Mouse (Mus musculus) neural tube, embryonic 11.5 days (tissue): Measurements from ENCODE around the gene Slc35g3. TPM values are rescaled to one million over a fixed set of nuclear protein-coding genes. Genes with fewer than 3 reads are reported as not detected.
"Not testable (repeated sequence)": the region's sequence is repeated elsewhere in the genome, so short reads cannot be mapped to it uniquely, and the experiment has no call there.

Experiments used
- ATAC-seq: fragments of 200-750 bp; cut with Nextera tagmentation; 2 replicates; pipeline ENCODE4 v1.8.0; 2017; ENCODE audit warnings: moderate number of reproducible peaks, mild to moderate bottlenecking, moderate TSS enrichment, moderate library complexity; ENCODE audit not compliant: insufficient read depth, low FRiP score, low TSS enrichment
- DNase-seq: peaks from one replicate; pipeline ENCODE4 v3.0.0-alpha.2; 2015; ENCODE audit warnings: low spot score
- H3K27ac ChIP-seq: fragments of 300-500 bp; sonication (generic); 2 replicates; pipeline ENCODE4 v1.5.1; 2014; ENCODE audit warnings: low read depth, mild to moderate bottlenecking, low read length
- H3K27me3 ChIP-seq: fragments of 300-500 bp; sonication (generic); 2 replicates; pipeline ENCODE4 v1.6.1; 2014; ENCODE audit warnings: mild to moderate bottlenecking, low read length, mixed read lengths; ENCODE audit not compliant: control insufficient read depth, insufficient read depth
- H3K36me3 ChIP-seq: fragments of 300-500 bp; sonication (generic); 2 replicates; pipeline ENCODE4 v1.6.1; 2014; ENCODE audit warnings: mild to moderate bottlenecking, low read length, moderate library complexity, mixed read lengths; ENCODE audit not compliant: control insufficient read depth, insufficient read depth
- H3K4me1 ChIP-seq: fragments of 300-500 bp; sonication (generic); 2 replicates; pipeline ENCODE4 v1.6.1; 2014; ENCODE audit warnings: low read length, mixed read lengths; ENCODE audit not compliant: control insufficient read depth, insufficient read depth
- H3K4me2 ChIP-seq: fragments of 300-500 bp; sonication (generic); 2 replicates; pipeline ENCODE4 v1.6.1; 2014; ENCODE audit warnings: low read depth, mild to moderate bottlenecking, moderate library complexity
- H3K4me3 ChIP-seq: fragments of 300-500 bp; sonication (generic); 2 replicates; pipeline ENCODE4 v1.5.1; 2014; ENCODE audit warnings: low read depth, low read length
- H3K9ac ChIP-seq: fragments of 300-500 bp; sonication (generic); 2 replicates; pipeline ENCODE4 v1.6.1; 2014; ENCODE audit warnings: mild to moderate bottlenecking, low read length
- H3K9me3 ChIP-seq: fragments of 300-500 bp; sonication (generic); 2 replicates; pipeline ENCODE4 v1.6.1; 2016; ENCODE audit warnings: low read length; ENCODE audit not compliant: control insufficient read depth
- WGBS: fragments of 180-500 bp; shearing (Covaris S2); extraction: QIAGEN DNeasy Blood & Tissue Kit; methylation state at CpG from one replicate; pipeline ENCODE4 v1.1.7; 2014; 5-methylcytosine and 5-hydroxymethylcytosine counted together
- polyA plus RNA-seq: library from polyadenylated mRNA; unstranded; fragments of >200 nt; fragmentation: Nextera tagmentation; extraction: Ambion mirVana; gene quantifications from 2 replicates; pipeline ENCODE4 v1.2.1, GENCODE M21; 2014

Slc35g3 gene
- polyA plus RNA-seq, 1 experiment from 2014 or later = not detected

- no peak for DNase-seq
- Histone ChIP-seq H3K27me3 (no peaks in the 10 kb centered on the region), H3K9ac (no peak overlapping the region), H3K36me3 (no peaks in the 10 kb centered on the region), H3K4me2 (no peak overlapping the region), H3K4me3 (no peak overlapping the region), H3K4me1 (peaks cover 18% of the 10 kb centered on the region), H3K9me3 (no peaks in the 10 kb centered on the region), H3K27ac (no peak overlapping the region)
- no peak for ATAC-seq
- 91% methylated on average over 5 of the region's 5 CpGs for WGBS
Observed at GRCm38 (mm10) chr11:69754233-69754632, 7.5 kb downstream of the Slc35g3 start.

GRCm38 (mm10) chr11:69752686-69753085 lies 9.1 kb downstream of the Slc35g3 start:
- H3K4me1 ChIP-seq = peaks cover 18% of the 10 kb centered on the region
- no peak overlapping the region for H3K9ac ChIP-seq
- H3K4me3 ChIP-seq = no peak overlapping the region
- H3K4me2 ChIP-seq = no peak overlapping the region
- H3K27ac ChIP-seq = no peak overlapping the region
- no peaks in the 10 kb centered on the region for H3K9me3 ChIP-seq
- DNase-seq = no peak
- 0 out of 2 replicates have a peak, but pooled peaks cover 2% of the 10 kb centered on the region for H3K36me3 ChIP-seq
- H3K27me3 ChIP-seq = no peaks in the 10 kb centered on the region
- no peak for ATAC-seq

- Histone ChIP-seq H3K9ac (no peak overlapping the region), H3K9me3 (no peaks in the 10 kb centered on the region), H3K36me3 (peaks cover 7% of the 10 kb centered on the region; the same call in 1 of the 2 replicates), H3K27ac (no peak overlapping the region), H3K27me3 (no peaks in the 10 kb centered on the region), H3K4me3 (no peak overlapping the region), H3K4me1 (peaks cover 9% of the 10 kb centered on the region; the same call in 1 of the 2 replicates), H3K4me2 (no peak overlapping the region)
- no peak for DNase-seq
- ATAC-seq = no peak
- 88% methylated on average over 3 of the region's 3 CpGs for WGBS
Observed at GRCm38 (mm10) chr11:69751635-69752034, 10.1 kb downstream of the Slc35g3 start.

GRCm38 (mm10) chr11:69731408-69731807 lies 30.4 kb downstream of the Slc35g3 start:
- DNase-seq, H3K4me3 ChIP-seq, H3K9me3 ChIP-seq, H3K4me2 ChIP-seq, H3K27me3 ChIP-seq, H3K27ac ChIP-seq, H3K4me1 ChIP-seq, ATAC-seq, H3K9ac ChIP-seq: not testable (repeated sequence)
- peaks cover 21% of the 10 kb centered on the region for H3K36me3 ChIP-seq
- WGBS = 87% methylated on average over 2 of the region's 3 CpGs

- WGBS = 19% methylated on average over 3 of the region's 3 CpGs
- Histone ChIP-seq H3K27me3 (no peaks in the 10 kb centered on the region), H3K4me2 (no peak overlapping the region), H3K27ac (no peak overlapping the region), H3K4me3 (no peak overlapping the region), H3K9me3 (no peaks in the 10 kb centered on the region), H3K4me1 (no peaks in the 10 kb centered on the region), H3K9ac (no peak overlapping the region), H3K36me3 (0 out of 2 replicates have a peak, but pooled peaks cover 2% of the 10 kb centered on the region)
- ATAC-seq = no peak
- peak; percentile 49 for DNase-seq
Observed at GRCm38 (mm10) chr11:69729063-69729462, 32.7 kb downstream of the Slc35g3 start.

- Histone ChIP-seq H3K27ac (no peak overlapping the region), H3K4me1 (no peaks in the 10 kb centered on the region), H3K27me3 (no peaks in the 10 kb centered on the region), H3K4me3 (no peak overlapping the region), H3K9me3 (no peaks in the 10 kb centered on the region), H3K4me2 (no peak overlapping the region), H3K9ac (no peak overlapping the region), H3K36me3 (no peaks in the 10 kb centered on the region)
- 44% methylated on average over 5 of the region's 5 CpGs for WGBS
- ATAC-seq (no peak), DNase-seq (no peak)
Observed at GRCm38 (mm10) chr11:69725951-69726350, 35.8 kb downstream of the Slc35g3 start.

- no peak for ATAC-seq
- no peaks in the 10 kb centered on the region for H3K36me3 ChIP-seq
- 57% methylated on average over 2 of the region's 2 CpGs for WGBS
Observed at GRCm38 (mm10) chr11:69723074-69723473, 38.7 kb downstream of the Slc35g3 start.

GRCm38 (mm10) chr11:69720852-69721251 lies 40.9 kb downstream of the Slc35g3 start:
- 84% methylated on average over 6 of the region's 6 CpGs for WGBS
- ATAC-seq = no peak
- H3K9me3 ChIP-seq = no peaks in the 10 kb centered on the region

More at GRCm38 (mm10) chr11:69723074-69723473, 38.7 kb downstream of the Slc35g3 start:
- H3K9me3 ChIP-seq = no peaks in the 10 kb centered on the region
- no peak for DNase-seq
- no peak overlapping the region for H3K4me3 ChIP-seq
- no peak overlapping the region for H3K27ac ChIP-seq
- H3K9ac ChIP-seq = no peak overlapping the region
- no peak overlapping the region for H3K4me2 ChIP-seq
- H3K27me3 ChIP-seq = no peaks in the 10 kb centered on the region
- no peaks in the 10 kb centered on the region for H3K4me1 ChIP-seq

GRCm38 (mm10) chr11:69719423-69719822 lies 42.3 kb downstream of the Slc35g3 start:
- Histone ChIP-seq H3K36me3 (no peaks in the 10 kb centered on the region; the same call in 1 of the 2 replicates), H3K4me3 (no peak overlapping the region), H3K4me1 (no peaks in the 10 kb centered on the region), H3K9ac (no peak overlapping the region), H3K27ac (no peak overlapping the region), H3K9me3 (no peaks in the 10 kb centered on the region), H3K4me2 (no peak overlapping the region), H3K27me3 (no peaks in the 10 kb centered on the region)
- ATAC-seq (no peak), DNase-seq (no peak)
- WGBS = 73% methylated on average over 6 of the region's 6 CpGs

More at GRCm38 (mm10) chr11:69720852-69721251, 40.9 kb downstream of the Slc35g3 start:
- no peak overlapping the region for H3K9ac ChIP-seq
- no peaks in the 10 kb centered on the region for H3K4me1 ChIP-seq
- no peak overlapping the region for H3K4me2 ChIP-seq
- no peaks in the 10 kb centered on the region for H3K27me3 ChIP-seq
- no peak overlapping the region for H3K4me3 ChIP-seq
- no peak for DNase-seq
- no peak overlapping the region for H3K27ac ChIP-seq
- no peaks in the 10 kb centered on the region for H3K36me3 ChIP-seq
